Mouse (Mus musculus): Measurements from ENCODE around the gene Slc44a5.
A peak's percentile ranks its signal among the peaks of the same experiment; 100 is the strongest.

DNA sequence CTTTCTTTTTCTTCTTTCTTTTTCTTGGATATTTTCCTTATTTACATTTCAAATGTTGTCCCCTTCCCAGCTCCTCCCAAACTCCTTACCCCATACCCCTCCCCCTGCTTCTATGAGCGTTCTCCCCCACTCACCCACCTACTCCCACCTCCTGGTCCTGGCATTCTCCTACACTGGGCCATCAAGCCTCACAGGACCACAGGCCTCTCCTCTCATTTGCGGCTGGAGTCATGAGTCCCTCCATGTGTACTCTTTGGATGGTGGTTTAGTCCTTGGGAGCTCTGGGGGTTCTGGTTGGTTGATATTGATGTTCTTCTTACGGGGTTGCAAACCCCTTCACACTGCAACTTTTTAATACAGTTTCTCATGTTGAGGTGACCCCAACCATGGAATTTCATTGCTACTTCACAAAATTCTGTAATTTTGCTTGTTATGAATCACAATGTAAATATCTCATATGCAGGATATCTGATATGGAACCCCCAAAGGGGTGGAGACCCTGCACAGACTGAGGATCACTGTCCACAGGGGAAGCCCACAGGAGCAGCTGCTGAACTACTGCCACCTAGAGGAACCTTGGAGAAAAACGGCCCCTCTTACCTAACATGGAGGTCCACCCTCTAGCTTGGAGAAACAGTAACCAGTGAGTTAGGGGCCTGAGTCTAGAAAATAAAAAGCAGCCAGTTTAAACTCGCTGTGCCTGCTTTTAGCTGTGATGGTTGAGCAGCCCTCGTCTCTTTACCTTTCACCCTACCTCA, 11.4 kb upstream of the Slc44a5 start:
- no peak for TF ChIP-seq POLR2A (IDR thresholded peaks at IDR 0.05; ENCODE audit: extremely low read depth, insufficient read depth, low read length)
- TF ChIP-seq CTCF (IDR thresholded peaks at IDR 0.05; ENCODE audit: low read depth, low read length): peak; percentile 66
